Mouse (Mus musculus): ENCODE results near the gene Rpl28.

Rpl28 gene

DNA sequence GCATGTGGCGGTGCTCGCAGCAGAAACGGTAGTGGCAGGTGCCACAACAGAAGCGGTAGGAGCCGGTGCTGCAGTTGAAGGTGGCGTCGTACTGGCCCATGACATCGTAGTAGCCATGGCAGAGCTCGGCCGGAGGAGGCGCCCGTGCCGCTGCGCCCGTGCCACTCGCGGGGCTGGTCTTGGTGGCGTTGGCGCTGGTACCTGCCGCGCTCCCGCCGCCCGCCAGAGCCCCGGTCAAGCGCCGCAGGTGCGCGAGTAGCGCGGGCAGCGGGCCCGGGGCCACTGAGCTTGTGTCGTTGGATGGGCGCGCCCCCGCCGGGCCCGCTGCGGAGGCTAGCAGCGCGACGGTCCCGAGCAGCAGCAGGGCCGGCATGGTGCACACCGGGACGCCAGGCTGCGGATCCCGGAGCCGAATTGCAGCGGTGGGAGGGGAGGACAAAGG, 43.7 kb downstream of the Rpl28 start:
- DNase-seq = peak; percentile 78 to 87

DNA sequence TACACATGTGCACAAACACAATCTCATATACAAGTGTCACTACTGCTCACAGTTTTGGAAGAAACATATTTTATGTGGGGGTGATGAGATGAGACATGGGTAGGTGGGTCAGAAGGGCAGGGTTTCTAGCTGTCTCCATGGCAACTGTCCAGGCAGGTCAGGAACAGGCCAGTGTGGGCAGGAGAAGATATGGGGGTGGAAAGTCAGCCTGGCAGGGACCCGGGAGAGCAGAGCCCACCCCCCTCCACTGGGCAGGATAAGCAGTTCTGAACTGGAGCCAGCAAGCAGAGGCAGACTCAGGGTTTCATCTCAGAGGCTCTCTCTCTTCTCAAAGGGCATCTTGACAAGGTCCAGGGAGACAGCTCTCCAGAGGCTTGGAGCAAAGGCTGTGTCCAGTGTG, 45.0 kb downstream of the Rpl28 start:
- no peak for DNase-seq

DNA sequence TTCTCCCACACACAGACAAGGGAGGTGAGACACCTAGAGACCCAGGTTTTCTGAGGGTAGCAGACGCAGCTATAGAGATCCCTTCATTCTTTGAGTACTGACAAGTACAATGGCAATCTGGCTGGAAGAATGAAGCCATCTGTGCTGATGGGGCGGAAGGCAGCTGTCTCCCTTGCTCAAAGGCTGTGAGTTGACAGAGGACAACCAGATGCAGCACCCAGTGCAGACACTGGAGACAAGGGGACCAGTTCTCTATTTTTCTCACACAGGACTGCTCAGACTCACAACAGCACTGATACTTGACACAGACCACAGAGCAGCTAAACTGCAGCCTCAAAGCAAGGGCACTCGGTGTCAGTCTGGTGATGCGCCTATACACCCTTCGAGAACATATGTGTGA, 49.4 kb downstream of the Rpl28 start:
- DNase-seq = no peak

DNA sequence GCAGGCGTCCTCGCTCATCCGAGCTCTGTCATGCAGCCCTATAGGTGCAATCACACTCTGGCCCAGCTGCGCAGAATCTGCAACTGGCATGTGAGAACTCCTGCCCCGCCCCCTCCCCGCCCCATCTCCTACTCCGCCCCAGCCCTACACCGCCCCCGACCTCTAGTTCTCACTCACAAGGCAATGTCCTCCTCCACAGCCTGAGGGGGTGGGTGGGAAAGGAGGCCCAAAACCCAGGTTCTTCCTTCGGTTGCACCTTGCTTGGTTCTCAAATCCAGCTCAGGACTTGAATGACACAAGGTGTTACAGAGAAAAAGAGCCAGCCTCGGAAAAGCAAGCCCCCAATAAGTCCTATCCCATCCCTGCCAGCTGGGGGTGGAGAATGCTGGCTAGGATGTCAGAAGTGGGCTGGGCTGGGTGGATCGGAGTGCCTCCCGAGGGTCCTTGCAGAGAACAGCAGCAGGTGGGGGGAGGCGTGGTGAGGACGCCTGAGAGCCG, 50.0 kb downstream of the Rpl28 start:
- peak; percentile 40 to 56 for DNase-seq

DNA sequence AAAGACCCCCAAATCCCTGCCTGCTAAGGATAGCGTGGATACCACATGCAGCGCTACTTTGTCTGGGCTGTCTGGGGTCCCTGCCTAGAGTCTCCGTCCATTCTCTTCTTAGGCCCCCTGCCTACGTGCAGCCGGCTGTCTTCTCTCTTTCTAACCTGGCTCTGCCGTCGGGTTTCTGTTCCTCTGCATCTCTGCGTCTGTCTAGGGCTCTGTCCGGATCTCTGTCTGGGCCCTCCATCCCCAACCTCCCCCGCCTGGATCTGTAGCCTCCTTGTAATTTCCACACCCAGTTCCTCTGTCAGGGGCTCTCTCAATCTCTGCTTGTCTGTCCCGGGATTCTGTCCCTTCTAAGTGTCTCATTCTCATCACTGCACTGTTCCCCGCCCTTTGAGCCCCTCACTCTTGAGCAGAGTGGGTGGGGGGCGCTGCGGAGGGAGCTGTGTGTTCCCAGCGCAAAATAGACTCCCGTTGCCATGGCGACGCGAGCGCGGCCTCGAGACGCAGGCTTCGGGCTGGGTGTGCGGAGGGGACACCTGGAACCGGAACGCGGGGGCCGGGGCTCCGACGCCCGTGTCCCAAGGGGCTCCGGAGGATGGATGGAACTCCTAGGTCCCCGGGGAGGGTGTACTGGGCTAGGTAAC, 51.0 kb downstream of the Rpl28 start:
- DNase-seq = peak; percentile 37 to 38

DNA sequence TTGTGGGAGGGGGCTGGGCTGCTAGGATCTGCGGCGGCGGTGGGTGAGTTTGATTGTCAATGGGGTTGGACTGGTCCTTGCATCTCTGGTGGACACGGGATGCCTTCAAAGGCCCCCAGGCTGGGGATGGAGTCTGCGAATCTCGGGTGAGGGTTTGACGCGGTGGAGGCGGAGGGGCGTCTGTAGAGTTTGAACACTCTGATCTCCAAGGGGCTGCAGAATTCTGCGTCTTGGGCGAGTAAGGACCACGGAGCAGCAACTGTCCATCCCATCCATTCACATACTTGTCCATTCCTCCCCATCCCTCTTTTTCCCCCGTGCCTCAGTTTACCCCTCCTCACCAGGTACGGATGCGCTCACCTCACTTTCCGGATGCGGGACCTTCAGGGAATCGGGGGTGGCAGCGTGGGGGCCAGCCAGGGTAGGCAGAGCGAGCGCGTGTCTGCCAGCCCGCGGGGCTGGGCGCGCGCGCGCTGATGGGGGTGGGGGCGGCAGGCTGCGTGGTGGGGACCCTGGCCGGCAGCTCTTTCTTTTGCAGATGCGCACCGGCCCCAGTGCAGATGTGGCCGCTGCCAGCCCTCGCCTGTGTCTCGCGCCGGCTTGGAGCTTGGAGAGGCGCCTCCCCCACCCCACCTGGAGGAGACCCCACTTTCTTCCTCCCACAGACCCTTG, 51.7 kb downstream of the Rpl28 start, which contains the start of gene Shisa7:
TSS of gene Shisa7 (minus strand) at position 452 of the 672 bp plus-strand sequence.
- no peak for DNase-seq

Measured in kidney, postnatal 4 days (tissue).